Comparison of ENCODE assay signal across 16 mouse cellular contexts in the genomic region with DNA sequence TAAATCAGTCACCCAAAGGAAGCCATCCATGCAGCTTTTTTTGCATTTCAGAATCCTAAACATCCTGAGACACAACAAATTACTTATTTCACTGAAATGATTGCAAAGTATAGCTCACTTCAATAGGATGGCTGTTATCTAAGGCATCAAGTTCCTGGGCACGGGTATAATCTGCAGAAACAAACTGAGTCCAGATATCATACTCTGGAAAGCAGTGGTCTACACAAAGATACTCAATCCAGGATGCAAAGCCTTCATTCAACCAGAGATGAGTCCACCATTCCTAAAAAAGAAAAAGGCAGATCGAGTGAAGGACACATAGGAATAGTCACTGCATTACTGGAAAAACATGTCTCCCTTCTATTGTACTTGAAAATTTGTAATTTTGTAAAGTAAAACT.
"Had no signal": no experiment of that assay in that cellular context is flagged by ENCODE, and none has a peak within 500 bp of the region (broad histone marks: within the 10 kb centered on the region; RNA-seq: fewer than 3 reads in every experiment).

No protein-coding gene starts in this region.

- H3K4me3 ChIP-seq: neural tube, embryonic 13.5 days; neural tube, embryonic 15.5 days; stomach, embryonic 15.5 days had no signal

- H3K4me2 ChIP-seq: neural tube, embryonic 13.5 days; neural tube, embryonic 15.5 days; stomach, embryonic 15.5 days had no signal

- H3K27ac ChIP-seq: neural tube, embryonic 13.5 days; neural tube, embryonic 15.5 days; stomach, embryonic 15.5 days; stomach, postnatal 0 days had no signal

- H3K27me3 ChIP-seq: neural tube, embryonic 13.5 days; neural tube, embryonic 15.5 days; stomach, embryonic 15.5 days had no signal

- H3K9ac ChIP-seq: neural tube, embryonic 13.5 days; neural tube, embryonic 15.5 days; stomach, embryonic 15.5 days had no signal

- DNase-seq: retina, postnatal 1 day; right cerebral cortex, adult 18-20 months; right cerebral cortex, postnatal 14 days; right cerebral cortex, postnatal 25 days; right cerebral cortex, postnatal 4 days; spleen, adult 18-20 months; thymus, adult 18-20 months; thymus, adult 2 months; thymus, postnatal 14 days; thymus, postnatal 25 days; thymus, postnatal 36 days; thymus, postnatal 4 days had no signal

- H3K4me1 ChIP-seq: neural tube, embryonic 13.5 days; neural tube, embryonic 15.5 days; stomach, embryonic 15.5 days had no signal

- H3K9me3 ChIP-seq: neural tube, embryonic 13.5 days; neural tube, embryonic 15.5 days; stomach, embryonic 15.5 days had no signal
